Mouse (Mus musculus) left cerebral cortex, postnatal 10 days (tissue): ENCODE measurements around the gene Babam2. TPM values are rescaled to one million over a fixed set of nuclear protein-coding genes. Genes with fewer than 3 reads are reported as not detected.
A peak's percentile ranks its signal among the peaks of the same experiment; 100 is the strongest.

Experiments
- DNase-seq, 2 experiments: peaks; one replicate each; pipeline ENCODE4 v3.0.0; 2021 to 2022; ENCODE audit warnings: low spot score in 2 of 2, mixed read lengths in 1 of 2; ENCODE audit errors: extremely low spot score in 1 of 2
- intact Hi-C: fragments of 180-260 bp; cut with DNase I; formaldehyde crosslinking; loops from one replicate; pipeline ENCODE4 v1.15.1; 2025
- microRNA-seq: library from miRNA; unstranded; fragments of <30 nt; microRNA quantifications from one replicate; pipeline ENCODE4 v1.2.0, GENCODE M21; 2022
- total RNA-seq, 2 experiments: library from RNA; stranded (reverse); gene quantifications; 2 replicates each; pipeline ENCODE4 v1.2.3; 2021

Babam2 gene
- total RNA-seq, 2 experiments from 2014 or later, result 40.5 to 48.7 TPM

DNA sequence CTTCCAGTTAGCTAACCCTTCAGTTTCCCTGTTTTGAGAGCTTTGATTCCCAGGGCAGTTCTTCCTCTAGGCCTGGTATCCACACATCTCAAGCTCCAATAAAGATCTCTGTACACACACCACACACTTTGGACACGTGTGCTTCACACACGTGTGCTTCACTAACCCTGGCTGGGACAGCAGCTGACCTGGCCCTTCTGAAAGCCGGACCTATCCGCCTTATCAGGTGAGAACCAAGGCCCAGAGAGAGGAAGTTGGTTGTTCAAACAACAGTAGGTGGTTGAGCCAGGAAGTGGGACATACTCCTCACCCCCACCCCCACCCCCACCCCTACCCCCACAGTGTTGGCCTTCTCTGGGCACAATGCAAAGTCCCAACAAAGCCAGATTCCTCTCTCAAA lies 413.2 kb downstream of the Babam2 start:
- DNase-seq, result no peak
- intact Hi-C loops, result no loop called here

DNA sequence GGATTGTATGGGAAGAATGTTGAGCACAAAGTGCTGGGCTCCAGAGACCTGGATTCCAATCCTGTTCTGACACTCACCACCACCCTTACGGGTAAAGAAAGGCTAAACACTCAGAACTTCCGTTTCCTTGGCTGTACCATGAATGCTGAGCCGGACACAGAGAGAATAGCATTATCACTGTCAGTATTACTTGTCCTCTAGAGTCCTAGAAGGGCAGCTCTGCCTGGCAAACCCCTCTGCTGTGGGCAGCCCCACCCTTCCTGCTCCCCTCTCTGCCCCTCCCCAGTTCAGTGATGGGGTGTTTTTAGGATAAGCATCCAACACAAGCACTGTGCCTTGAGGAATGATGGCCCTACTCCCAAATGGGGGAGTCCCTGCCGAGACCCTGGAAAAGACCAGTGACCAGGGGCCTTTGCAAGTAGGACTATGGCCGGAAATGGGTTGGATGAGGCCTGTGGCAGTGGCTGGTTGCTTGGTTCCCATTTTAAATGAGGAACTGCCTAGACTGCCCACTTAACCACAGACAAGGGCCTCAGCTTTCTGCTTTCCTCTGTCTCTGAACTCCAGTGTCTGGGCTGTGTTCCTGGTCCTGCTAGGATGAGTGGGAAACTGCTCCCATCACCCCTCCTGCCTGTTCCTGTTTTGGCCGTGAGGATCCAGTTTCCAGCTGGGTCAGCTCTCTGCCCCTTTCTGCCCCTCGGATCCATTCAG lies 414.9 kb downstream of the Babam2 start:
- intact Hi-C loops, result no loop called here
- no peak for DNase-seq

- intact Hi-C loops, result no loop called here
- DNase-seq, result no peak
These were observed 423.5 kb downstream of the Babam2 start for GRCm38 (mm10) chr5:32120901-32121376.

- intact Hi-C loops, result no loop called here
- no peak for DNase-seq
These were observed 424.5 kb downstream of the Babam2 start for GRCm38 (mm10) chr5:32121936-32122335.

DNA sequence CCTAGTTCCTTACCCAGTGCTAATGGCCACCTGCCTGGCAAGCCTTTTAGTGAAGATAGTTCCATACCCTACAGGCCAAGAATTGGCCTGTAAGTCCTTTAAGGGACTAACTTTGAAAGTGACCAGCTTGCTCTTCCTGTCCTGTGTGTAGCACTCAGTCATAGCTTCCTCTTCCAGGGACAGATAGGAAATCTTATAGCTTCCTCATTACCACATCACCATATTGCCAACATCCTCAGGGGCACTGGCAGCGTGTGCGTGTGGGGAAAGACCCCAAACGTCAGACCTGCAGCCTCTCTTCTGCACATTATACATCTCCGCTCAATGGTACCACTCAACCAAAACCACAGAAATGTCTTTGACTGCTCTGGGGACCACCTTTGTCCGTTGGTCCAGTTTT lies 424.9 kb downstream of the Babam2 start:
- intact Hi-C loops, result no loop called here

DNA sequence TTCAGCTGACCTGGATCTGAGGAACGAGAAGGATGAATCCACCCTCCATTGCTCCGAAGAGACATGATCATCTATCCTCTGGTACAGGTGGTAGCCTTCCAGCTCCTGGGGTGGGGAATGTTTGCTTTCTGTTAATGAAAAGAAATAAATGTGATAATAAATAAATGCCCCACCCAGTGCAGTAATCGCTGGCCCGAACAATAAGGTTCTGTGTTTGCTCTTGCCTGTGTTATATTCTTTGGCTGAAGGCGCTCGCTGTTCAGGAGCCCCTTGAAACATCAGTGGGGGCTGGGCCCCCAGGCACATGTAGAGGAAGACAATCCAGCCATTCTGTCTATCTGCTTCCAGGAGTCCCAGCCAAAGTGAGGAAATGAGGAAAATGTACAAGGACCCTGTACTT lies 427.5 kb downstream of the Babam2 start:
- intact Hi-C loops, result no loop called here
- no peak for DNase-seq

More for the DNA sequence above, 424.9 kb downstream of the Babam2 start:
- DNase-seq, result no peak

GRCm38 (mm10) chr5:32127226-32127625 lies 429.7 kb downstream of the Babam2 start:
- intact Hi-C loops, result no loop called here
- no peak for DNase-seq

- intact Hi-C loops, result no loop called here
- no peak for DNase-seq
These were observed 430.4 kb downstream of the Babam2 start for GRCm38 (mm10) chr5:32127927-32128326.

- DNase-seq, result peak; percentile 18 to 81
- intact Hi-C loops, result loop anchor here (10.0 kb wide), 2 partner anchors 208 to 538 kb away; partner anchors contain the start of gene Mrpl33
These were observed 435.6 kb downstream of the Babam2 start for GRCm38 (mm10) chr5:32132971-32133501.

DNA sequence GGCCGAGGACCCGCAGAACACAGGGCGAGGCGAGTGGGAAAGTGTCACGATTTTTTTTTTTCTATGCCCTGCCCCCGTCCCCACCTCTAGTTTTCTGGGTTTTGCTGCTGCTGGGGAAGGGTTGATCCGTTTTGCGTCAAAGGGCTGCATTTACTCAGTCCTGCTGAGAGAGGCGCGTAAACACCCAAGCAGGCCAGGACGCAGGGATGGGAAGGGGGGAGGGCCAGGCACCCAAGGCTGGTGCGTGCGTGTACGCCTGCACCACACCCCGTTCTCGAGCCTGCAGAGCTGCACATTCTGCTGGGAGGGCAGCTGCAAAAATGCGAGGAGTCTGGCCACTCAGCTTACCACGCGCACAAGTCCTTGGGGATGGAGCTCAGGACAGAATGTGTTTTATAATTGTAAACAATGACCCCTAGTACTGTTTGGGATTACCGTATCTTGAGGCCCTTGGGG lies 436.1 kb downstream of the Babam2 start:
- intact Hi-C loops, result loop anchor here (10.0 kb wide), 2 partner anchors 209 to 539 kb away; partner anchors contain the start of gene Mrpl33
- peak; percentile 58 to 87 for DNase-seq

DNA sequence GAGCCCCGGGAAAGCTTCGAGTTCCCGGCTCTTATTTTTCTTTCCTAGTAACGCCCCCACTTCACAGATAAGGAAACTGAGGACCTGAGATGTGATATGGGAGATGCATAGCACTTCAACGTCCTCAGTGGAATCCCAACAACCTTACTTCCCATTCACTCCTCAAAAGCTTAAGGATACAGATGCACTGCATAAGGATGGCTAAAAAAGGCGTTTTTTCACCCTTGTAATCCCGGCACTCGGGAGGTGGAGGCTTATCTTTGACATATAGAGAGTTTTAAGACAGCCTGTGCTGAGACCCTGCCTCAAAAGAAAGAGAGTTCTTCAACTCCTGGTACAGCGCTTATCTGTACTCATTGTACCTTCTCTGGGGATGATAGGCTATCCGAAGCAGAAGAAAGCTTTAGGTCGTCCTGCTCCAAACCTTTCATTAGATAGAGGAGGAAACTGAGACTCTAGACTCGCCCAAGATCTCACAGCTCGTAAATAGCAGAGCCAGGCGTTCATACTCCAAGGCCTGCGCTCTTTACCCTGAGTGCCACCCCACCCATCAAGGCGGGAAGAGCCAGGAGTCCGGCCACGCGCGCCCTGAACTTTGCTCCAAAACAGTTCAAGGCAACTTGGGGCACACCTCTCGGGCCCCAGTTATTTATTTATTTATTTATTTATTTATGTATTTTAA lies 436.7 kb downstream of the Babam2 start:
- intact Hi-C loops, result loop anchor here (10.0 kb wide), 2 partner anchors 209 to 539 kb away; partner anchors contain the start of gene Mrpl33
- peak in 1 of 2 experiments; percentile 47 for DNase-seq

Small RNA genes lying within 50 kb of the gene (microRNA-seq; reads per million reads assigned to microRNA genes)
- gene Mir3473e, result not detected

Other genes with a start within 250 kb of the Babam2 start
- 10 to 100 TPM; 58.2 to 60.8 TPM for gene Zfp512, start 245.3 kb upstream of the Babam2 start, total RNA-seq
- gene 4930548H24Rik, start 211.9 kb upstream of the Babam2 start, total RNA-seq, result under 1 TPM; 0.13 to 0.20 TPM
- 10 to 100 TPM; 37.5 to 40.5 TPM for gene Gpn1, start 202.9 kb upstream of the Babam2 start, total RNA-seq
- 10 to 100 TPM; 41.9 to 47.4 TPM for gene Slc4a1ap, start 170.7 kb upstream of the Babam2 start, total RNA-seq
- gene Supt7l, start 169.9 kb upstream of the Babam2 start, total RNA-seq, result 10 to 100 TPM; 14.9 to 17.8 TPM
- 100 to 1,000 TPM; 116 to 134 TPM for gene Mrpl33, start 100.7 kb upstream of the Babam2 start, total RNA-seq
- 1 to 10 TPM; 2.1 to 2.5 TPM for gene Rbks, start 57 bp upstream of the Babam2 start, total RNA-seq